ENCODE assay signal across 21 mouse cellular contexts in genomic region chr1:160304969-160305498, GRCm38 (mm10).
DNase-seq lines count a peak whose midpoint lies in the region; ATAC-seq and TF ChIP-seq lines count a peak whose summit lies in the region.
"Had no signal": no experiment of that assay in that cellular context is flagged by ENCODE, and none has a peak within 500 bp of the region (broad histone marks: within the 10 kb centered on the region; RNA-seq: fewer than 3 reads in every experiment).

No protein-coding gene starts in this region.

- TF ChIP-seq CTCF in thymus, adult 2 months (IDR thresholded peaks at IDR 0.05; ENCODE audit: borderline replicate concordance, control insufficient read depth, extremely low read depth, insufficient read depth, low read length, poor library complexity): no peak

- 50% methylated on average over 6 of the region's 6 CpGs for WGBS in hindbrain, embryonic 11.5 days
- 42% methylated on average over 6 of the region's 6 CpGs for WGBS in hindbrain, embryonic 14.5 days
- 18% methylated on average over 6 of the region's 6 CpGs for WGBS in thymus, adult 2 months
- WGBS in midbrain, embryonic 14.5 days: 39% methylated on average over 6 of the region's 6 CpGs

- no peak for TF ChIP-seq POLR2A in thymus, adult 2 months (IDR thresholded peaks at IDR 0.05; ENCODE audit: control insufficient read depth, extremely low read depth, insufficient read depth, low read length, poor library complexity)

- H3K9me3 ChIP-seq in hindbrain, embryonic 11.5 days (ENCODE audit: control insufficient read depth, low read length): no peaks in the 10 kb centered on the region
- H3K9me3 ChIP-seq in hindbrain, embryonic 14.5 days (ENCODE audit: control insufficient read depth, low read length): no peaks in the 10 kb centered on the region
- no peaks in the 10 kb centered on the region for H3K9me3 ChIP-seq in midbrain, embryonic 14.5 days (ENCODE audit: control insufficient read depth, low read length)
- H3K9me3 ChIP-seq: embryonic facial prominence, embryonic 13.5 days; G1E; hindbrain, embryonic 15.5 days had no signal

- H3K9ac ChIP-seq in hindbrain, embryonic 11.5 days (ENCODE audit: low read depth, low read length): no peak overlapping the region
- H3K9ac ChIP-seq in hindbrain, embryonic 14.5 days: no peak overlapping the region
- H3K9ac ChIP-seq in midbrain, embryonic 14.5 days (replicated peaks; ENCODE audit: low read length): no peak overlapping the region
- H3K9ac ChIP-seq: embryonic facial prominence, embryonic 13.5 days; hindbrain, embryonic 15.5 days; liver, embryonic 14.5 days had no signal

- no peak overlapping the region for H3K4me3 ChIP-seq in hindbrain, embryonic 11.5 days (ENCODE audit: low read depth, low read length)
- no peak overlapping the region for H3K4me3 ChIP-seq in hindbrain, embryonic 14.5 days (replicated peaks; ENCODE audit: low read length)
- H3K4me3 ChIP-seq in thymus, adult 2 months (ENCODE audit: control insufficient read depth, insufficient read depth, low read length): peak overlapping the region; percentile 31
- no peak overlapping the region for H3K4me3 ChIP-seq in midbrain, embryonic 14.5 days (replicated peaks; ENCODE audit: low read depth, low read length)
- H3K4me3 ChIP-seq: embryonic facial prominence, embryonic 13.5 days; gastrocnemius, adult 2 months; heart, adult 2 months; hindbrain, embryonic 15.5 days had no signal

- ATAC-seq in hindbrain, embryonic 11.5 days (ENCODE audit: low FRiP score): 0 out of 2 replicates have a peak, but pooled peaks have one; percentile 57
- ATAC-seq in hindbrain, embryonic 14.5 days (ENCODE audit: low FRiP score): no peak; the same call in 1 of the 2 replicates
- no peak; the same call in 1 of the 2 replicates for ATAC-seq in midbrain, embryonic 14.5 days (ENCODE audit: low FRiP score, low TSS enrichment)
- ATAC-seq: intestine, postnatal 0 days had no signal

- DNase-seq in hindbrain, embryonic 11.5 days (ENCODE audit: low spot score): peak; percentile 10
- DNase-seq in hindbrain, embryonic 14.5 days (ENCODE audit: low spot score): no peak
- peak; percentile 22 for DNase-seq in thymus, adult 2 months
- DNase-seq in thymus, postnatal 10 days (ENCODE audit: low spot score in 2 of 2): no peak
- peak; percentile 6 for DNase-seq in midbrain, embryonic 14.5 days
- no peak for DNase-seq in cerebellum, postnatal 25 days
- no peak for DNase-seq in right cerebral cortex, adult 18-20 months
- DNase-seq in spleen, postnatal 4 days (ENCODE audit: low spot score in 2 of 2): no peak
- DNase-seq: adrenal gland, adult 2 months; cerebellum, adult 18-20 months; gastrocnemius, adult 2 months; heart, adult 2 months; kidney, postnatal 10 days; layer of hippocampus, adult 9-11 months; lung, postnatal 14 days; right cerebral cortex, postnatal 4 days had no signal

- H3K27ac ChIP-seq in hindbrain, embryonic 11.5 days (ENCODE audit: low read depth, low read length): no peak overlapping the region
- no peak overlapping the region for H3K27ac ChIP-seq in hindbrain, embryonic 14.5 days
- H3K27ac ChIP-seq in thymus, adult 2 months (ENCODE audit: control insufficient read depth, insufficient read depth, low read length): no peak overlapping the region
- no peak overlapping the region for H3K27ac ChIP-seq in midbrain, embryonic 14.5 days (replicated peaks; ENCODE audit: low read depth, low read length)
- H3K27ac ChIP-seq: embryonic facial prominence, embryonic 13.5 days; gastrocnemius, adult 2 months; heart, adult 2 months; hindbrain, embryonic 15.5 days; liver, embryonic 14.5 days had no signal

- H3K27me3 ChIP-seq in hindbrain, embryonic 11.5 days (ENCODE audit: control insufficient read depth, insufficient read depth, low read length): no peaks in the 10 kb centered on the region
- no peaks in the 10 kb centered on the region for H3K27me3 ChIP-seq in hindbrain, embryonic 14.5 days (ENCODE audit: control insufficient read depth, insufficient read depth, low read length)
- H3K27me3 ChIP-seq in thymus, adult 2 months (ENCODE audit: control insufficient read depth, insufficient read depth, low read length): no peaks in the 10 kb centered on the region
- H3K27me3 ChIP-seq in midbrain, embryonic 14.5 days (ENCODE audit: control insufficient read depth, insufficient read depth, low read length): no peaks in the 10 kb centered on the region
- H3K27me3 ChIP-seq: hindbrain, embryonic 15.5 days had no signal

- H3K36me3 ChIP-seq in hindbrain, embryonic 11.5 days (ENCODE audit: control insufficient read depth, insufficient read depth, low read length): no peaks in the 10 kb centered on the region
- no peaks in the 10 kb centered on the region for H3K36me3 ChIP-seq in hindbrain, embryonic 14.5 days (replicated peaks; ENCODE audit: control insufficient read depth, insufficient read depth)
- H3K36me3 ChIP-seq in thymus, adult 2 months (ENCODE audit: control insufficient read depth, insufficient read depth, low read length): no peaks in the 10 kb centered on the region
- H3K36me3 ChIP-seq in midbrain, embryonic 14.5 days (ENCODE audit: control insufficient read depth, insufficient read depth, low read length): no peaks in the 10 kb centered on the region
- H3K36me3 ChIP-seq: embryonic facial prominence, embryonic 13.5 days; hindbrain, embryonic 15.5 days had no signal

- no peak overlapping the region for H3K4me2 ChIP-seq in hindbrain, embryonic 11.5 days (replicated peaks; ENCODE audit: low read depth, low read length)
- H3K4me2 ChIP-seq in hindbrain, embryonic 14.5 days (replicated peaks): no peak overlapping the region
- no peak overlapping the region for H3K4me2 ChIP-seq in midbrain, embryonic 14.5 days (ENCODE audit: low read length)
- H3K4me2 ChIP-seq: embryonic facial prominence, embryonic 13.5 days; hindbrain, embryonic 15.5 days had no signal

- H3K4me1 ChIP-seq in hindbrain, embryonic 11.5 days (replicated peaks; ENCODE audit: control insufficient read depth, insufficient read depth, low read length): no peaks in the 10 kb centered on the region
- H3K4me1 ChIP-seq in hindbrain, embryonic 14.5 days (replicated peaks; ENCODE audit: control insufficient read depth, insufficient read depth, low read length): no peaks in the 10 kb centered on the region
- H3K4me1 ChIP-seq in thymus, adult 2 months (replicated peaks; ENCODE audit: control insufficient read depth, insufficient read depth, low read length): peaks cover 14% of the 10 kb centered on the region
- no peaks in the 10 kb centered on the region; the same call in 1 of the 2 replicates for H3K4me1 ChIP-seq in midbrain, embryonic 14.5 days (ENCODE audit: control insufficient read depth, insufficient read depth, low read length)

Comparison
In these comparisons a context has a peak if more than half of its experiments do, and no peak if none do; other contexts are left out.
1. DNase-seq: peak in hindbrain, embryonic 11.5 days (single experiment), thymus, adult 2 months (single experiment) and midbrain, embryonic 14.5 days (single experiment); none in hindbrain, embryonic 14.5 days (single experiment), thymus, postnatal 10 days (0 of 2), cerebellum, postnatal 25 days (0 of 2), right cerebral cortex, adult 18-20 months (single experiment) and spleen, postnatal 4 days (0 of 2).